Mouse (Mus musculus): ENCODE results near the gene Foxo6.

- TF ChIP-seq CTCF (IDR thresholded peaks at IDR 0.05; ENCODE audit: control insufficient read depth, insufficient read depth, insufficient replicate concordance, low read depth, low read length) (no peak), POLR2A (IDR thresholded peaks at IDR 0.05; ENCODE audit: control insufficient read depth, low read depth, low read length) (no peak)
Measured at GRCm38 (mm10) chr4:120282568-120283091, 4.5 kb downstream of the Foxo6 start.

All from testis, adult 2 months (tissue).